Mouse (Mus musculus) lung, postnatal 0 days (tissue): Measurements from ENCODE around the gene Selenoi.

Experiments
- CTCF ChIP-seq: IDR thresholded peaks from 2 replicates; pipeline ENCODE4 v1.5.1; 2016; ENCODE audit warnings: antibody characterized with exemption, mild to moderate bottlenecking
- EP300 ChIP-seq: IDR thresholded peaks from 2 replicates; pipeline ENCODE4 v1.6.1; 2016; ENCODE audit warnings: antibody characterized with exemption, mild to moderate bottlenecking, control low read depth

DNA sequence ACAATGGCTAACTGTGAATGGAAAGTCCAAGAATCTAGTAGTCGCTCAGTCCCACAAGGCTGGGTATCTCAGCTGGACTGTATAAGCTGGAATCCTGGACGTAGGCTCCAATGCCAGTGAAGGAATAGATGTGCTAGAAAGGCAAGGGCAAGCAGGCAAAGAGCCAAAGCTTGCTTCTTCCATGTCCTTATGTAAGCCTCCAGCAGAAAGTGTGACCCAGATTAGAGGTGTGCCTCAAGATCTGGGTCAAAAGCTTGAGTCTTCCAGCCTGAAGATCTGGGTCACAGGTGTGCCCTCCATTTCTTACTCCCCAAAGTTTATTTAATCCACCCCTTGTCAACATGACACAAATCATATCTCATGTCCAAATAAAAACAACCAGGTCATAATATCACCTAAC, 44.0 kb downstream of the Selenoi start:
- TF ChIP-seq CTCF, result no peak
- TF ChIP-seq EP300, result no peak
